Mouse (Mus musculus): ENCODE measurements around the gene Vopp1. TPM values are rescaled to one million over a fixed set of nuclear protein-coding genes. Genes with fewer than 3 reads are reported as not detected.

The Vopp1 gene
- polyA plus RNA-seq, 2 experiments, result 26.8 to 31.2 TPM

DNA sequence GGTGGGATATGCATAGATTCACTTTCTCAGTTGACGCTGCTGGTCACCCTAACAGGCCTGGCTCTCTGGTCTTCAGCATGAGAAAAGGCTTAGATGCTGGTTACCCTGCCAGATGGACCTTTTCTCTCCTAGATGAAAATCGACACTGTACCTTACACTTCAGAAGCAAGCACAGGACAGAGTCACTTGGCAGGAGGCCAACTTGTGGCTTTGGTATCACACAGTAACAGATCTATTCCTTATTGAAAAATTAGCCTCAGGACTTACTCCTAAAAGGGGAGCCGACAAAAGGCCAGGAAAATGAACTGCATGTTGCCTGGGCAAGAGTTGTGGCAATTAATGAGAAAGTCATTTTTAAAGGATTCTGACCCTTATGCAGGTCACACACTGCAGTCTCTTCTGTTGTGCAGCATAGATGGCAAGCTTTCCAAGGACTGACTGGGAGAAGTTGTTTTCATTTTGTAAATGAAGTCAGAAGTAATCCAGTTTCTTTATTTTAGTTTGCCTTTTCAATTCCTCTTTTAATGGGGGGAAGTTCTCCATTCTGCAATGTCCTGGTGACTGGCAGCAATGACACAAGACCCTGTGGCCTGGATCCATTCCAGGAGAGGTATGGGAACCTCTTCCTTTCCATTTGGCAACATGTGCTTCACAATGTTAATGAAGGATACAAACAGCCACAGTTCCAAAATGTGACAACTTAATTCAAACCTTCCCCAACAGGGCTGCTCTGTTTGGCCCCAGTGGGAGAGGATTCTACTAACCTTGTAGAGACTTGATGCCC is 59.7 kb downstream of the Vopp1 start:
- Histone ChIP-seq H3K9ac (replicated peaks) (peak overlapping the region; percentile 60), H3K27ac (peak overlapping the region; percentile 95), H3K36me3 (replicated peaks; ENCODE audit: control insufficient read depth, insufficient read depth, low read depth) (peaks cover 42% of the 10 kb centered on the region), H3K4me2 (ENCODE audit: low read depth) (peak overlapping the region; percentile 65), H3K27me3 (ENCODE audit: control insufficient read depth, insufficient read depth, low read length) (no peaks in the 10 kb centered on the region), H3K4me3 (ENCODE audit: insufficient read depth in 1 of 2, low read depth in 2 of 2, low read length in 2 of 2) (no peak overlapping the region), H3K9me3 (ENCODE audit: control insufficient read depth, low read length) (no peaks in the 10 kb centered on the region), H3K4me1 (replicated peaks; ENCODE audit: control insufficient read depth in 2 of 2, insufficient read depth in 2 of 2, low read length in 1 of 2) (peaks cover 62 to 73% of the 10 kb centered on the region in 2 experiments)
- TF ChIP-seq EP300 (IDR thresholded peaks at IDR 0.05; ENCODE audit: low read depth), result peak; percentile 29; the same call in 1 of the 2 replicates
- TF ChIP-seq CTCF (IDR thresholded peaks at IDR 0.05; ENCODE audit: low read depth), result no peak
- no peak for ATAC-seq (ENCODE audit: insufficient read depth)
- peak in 1 of 3 experiments; percentile 43 for DNase-seq (ENCODE audit: low read depth in 3 of 3, low spot score in 3 of 3)
- WGBS (ENCODE audit: insufficient replicate concordance), result 39% methylated on average over 3 of the region's 3 CpGs

DNA sequence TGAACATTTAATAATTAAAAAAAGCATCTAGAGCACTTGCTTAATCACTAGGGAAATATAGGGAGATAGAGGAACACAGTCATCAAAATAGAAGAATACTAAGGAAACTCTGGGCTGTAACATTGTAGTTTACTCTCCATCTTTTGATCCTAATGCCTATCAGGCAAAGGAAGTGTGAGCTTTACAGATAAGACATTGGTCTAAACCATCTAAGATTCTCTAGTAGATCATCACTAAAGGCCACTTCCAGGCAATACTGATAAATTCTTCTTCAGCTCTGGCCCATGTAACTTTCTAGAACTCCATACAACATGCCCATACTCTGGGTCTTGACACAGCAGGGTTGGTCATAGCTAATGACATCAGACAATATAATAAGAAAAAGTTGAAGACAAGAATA is 61.9 kb downstream of the Vopp1 start:
- Histone ChIP-seq H3K27ac (peak overlapping the region; percentile 38), H3K9ac (replicated peaks) (no peak overlapping the region), H3K4me1 (replicated peaks; ENCODE audit: control insufficient read depth in 2 of 2, insufficient read depth in 2 of 2, low read length in 1 of 2) (peaks cover 49 to 55% of the 10 kb centered on the region in 2 experiments), H3K36me3 (replicated peaks; ENCODE audit: control insufficient read depth, insufficient read depth, low read depth) (peaks cover 38% of the 10 kb centered on the region), H3K4me3 (ENCODE audit: insufficient read depth in 1 of 2, low read depth in 2 of 2, low read length in 2 of 2) (no peak overlapping the region), H3K27me3 (ENCODE audit: control insufficient read depth, insufficient read depth, low read length) (no peaks in the 10 kb centered on the region), H3K9me3 (ENCODE audit: control insufficient read depth, low read length) (no peaks in the 10 kb centered on the region), H3K4me2 (ENCODE audit: low read depth) (no peak overlapping the region)
- ATAC-seq (ENCODE audit: insufficient read depth), result no peak
- TF ChIP-seq EP300 (IDR thresholded peaks at IDR 0.05; ENCODE audit: low read depth) (peak; percentile 49), CTCF (IDR thresholded peaks at IDR 0.05; ENCODE audit: low read depth) (no peak)
- DNase-seq (ENCODE audit: low read depth in 3 of 3, low spot score in 3 of 3), result no peak

DNA sequence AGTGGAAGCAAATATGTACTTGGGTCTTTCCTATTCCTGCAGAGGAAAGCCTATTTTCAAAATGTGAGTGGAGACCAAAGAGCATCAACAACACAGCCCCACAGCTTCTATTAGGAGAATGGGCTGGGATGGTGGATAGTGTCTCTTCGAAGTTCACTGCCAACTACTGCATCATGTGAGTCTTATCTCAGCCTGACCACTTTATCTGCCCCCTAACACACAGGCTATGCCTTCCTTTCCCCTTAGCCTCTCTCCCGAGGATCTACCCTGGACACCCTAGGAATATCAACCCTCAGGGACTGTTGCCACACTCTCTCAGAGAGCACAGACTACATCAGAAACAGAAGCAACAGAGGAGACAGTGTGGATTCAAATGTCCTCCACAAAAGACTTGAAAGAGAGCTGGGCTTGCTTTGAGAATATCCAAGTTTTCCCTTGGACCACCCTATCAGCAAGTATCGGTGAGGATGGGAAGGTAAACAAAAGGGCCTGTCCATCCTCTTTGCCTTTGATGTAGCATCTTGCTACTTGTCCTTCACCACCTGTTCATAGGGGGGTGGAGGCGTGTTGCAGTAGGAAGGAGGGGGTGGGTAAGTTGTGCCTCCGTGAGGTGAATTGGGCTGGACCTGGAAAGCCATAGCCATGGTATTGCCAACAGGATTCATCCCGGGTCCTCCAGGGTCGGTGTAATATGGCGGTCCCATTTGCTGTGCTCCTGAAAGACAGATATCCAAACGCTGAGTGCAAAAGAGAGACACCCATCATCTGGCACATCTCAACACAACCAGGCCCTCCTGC is 70.8 kb downstream of the Vopp1 start:
- WGBS (ENCODE audit: insufficient replicate concordance), result 71% methylated on average over 9 of the region's 9 CpGs
- Histone ChIP-seq H3K9me3 (ENCODE audit: control insufficient read depth, low read length) (no peaks in the 10 kb centered on the region), H3K4me1 (replicated peaks; ENCODE audit: control insufficient read depth in 2 of 2, insufficient read depth in 2 of 2, low read length in 1 of 2) (peaks cover 26 to 29% of the 10 kb centered on the region in 2 experiments), H3K4me2 (ENCODE audit: low read depth) (peak overlapping the region; percentile 58), H3K4me3 (ENCODE audit: insufficient read depth in 1 of 2, low read depth in 2 of 2, low read length in 2 of 2) (no peak overlapping the region), H3K9ac (replicated peaks) (peak overlapping the region; percentile 48), H3K27me3 (ENCODE audit: control insufficient read depth, insufficient read depth, low read length) (no peaks in the 10 kb centered on the region), H3K27ac (peak overlapping the region; percentile 72), H3K36me3 (replicated peaks; ENCODE audit: control insufficient read depth, insufficient read depth, low read depth) (peaks cover 41% of the 10 kb centered on the region)
- DNase-seq (ENCODE audit: low read depth in 3 of 3, low spot score in 3 of 3) (no peak), ATAC-seq (ENCODE audit: insufficient read depth) (peak; percentile 95)
- no peak for TF ChIP-seq CTCF (IDR thresholded peaks at IDR 0.05; ENCODE audit: low read depth)
- peak; percentile 84 for TF ChIP-seq EP300 (IDR thresholded peaks at IDR 0.05; ENCODE audit: low read depth)

DNA sequence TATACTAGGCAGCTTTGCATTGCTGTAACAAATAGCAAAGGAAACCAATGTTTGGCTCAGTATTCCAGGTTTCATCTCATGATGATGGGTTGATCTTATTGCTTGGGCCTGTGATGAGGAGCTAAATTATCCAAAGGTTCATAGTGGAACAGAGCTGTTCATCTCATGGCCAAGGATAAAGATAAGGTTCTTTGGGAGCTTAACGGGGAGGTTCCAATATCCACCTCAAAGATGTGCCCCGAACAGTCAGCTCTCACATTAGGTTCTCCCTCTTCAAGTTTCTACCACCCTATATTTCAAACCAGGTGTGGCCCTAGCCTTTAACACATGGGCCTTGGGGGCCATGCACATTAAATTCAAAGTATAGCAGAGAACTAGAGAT is 79.2 kb downstream of the Vopp1 start:
- WGBS (ENCODE audit: insufficient replicate concordance), result 16% methylated on average over 2 of the region's 2 CpGs
- ATAC-seq (ENCODE audit: insufficient read depth), result peak; percentile 74
- no peaks in the 10 kb centered on the region for H3K27me3 ChIP-seq (ENCODE audit: control insufficient read depth, insufficient read depth, low read length)
- no peaks in the 10 kb centered on the region; the same call in 1 of the 2 replicates for H3K36me3 ChIP-seq (replicated peaks; ENCODE audit: control insufficient read depth, insufficient read depth, low read depth)
- TF ChIP-seq EP300 (IDR thresholded peaks at IDR 0.05; ENCODE audit: low read depth), result no peak
- no peak for TF ChIP-seq CTCF (IDR thresholded peaks at IDR 0.05; ENCODE audit: low read depth)
- no peak overlapping the region for H3K4me3 ChIP-seq (ENCODE audit: insufficient read depth in 1 of 2, low read depth in 2 of 2, low read length in 2 of 2)
- DNase-seq (ENCODE audit: low read depth in 3 of 3, low spot score in 3 of 3), result peak in 2 of 3 experiments; percentile 42 to 54
- H3K4me2 ChIP-seq (ENCODE audit: low read depth), result peak overlapping the region; percentile 60
- peak overlapping the region; percentile 99 for H3K27ac ChIP-seq
- H3K9ac ChIP-seq (replicated peaks), result peak overlapping the region; percentile 67
- peaks cover 39 to 47% of the 10 kb centered on the region in 2 experiments for H3K4me1 ChIP-seq (replicated peaks; ENCODE audit: control insufficient read depth in 2 of 2, insufficient read depth in 2 of 2, low read length in 1 of 2)
- no peaks in the 10 kb centered on the region for H3K9me3 ChIP-seq (ENCODE audit: control insufficient read depth, low read length)
